Mouse (Mus musculus) cerebellum, adult 2 months (tissue): Measurements from ENCODE around the gene Sh3gl3.

Source experiments
- CTCF ChIP-seq: fragments of 200-500 bp; IDR thresholded peaks from 2 replicates; pipeline ENCODE4 v1.5.1; 2011; ENCODE audit warnings: low read depth, mild to moderate bottlenecking, control low read depth, low read length, moderate library complexity, borderline replicate concordance; ENCODE audit not compliant: insufficient read depth
- POLR2A ChIP-seq: fragments of 200-500 bp; IDR thresholded peaks from 2 replicates; pipeline ENCODE4 v1.6.1; 2011; ENCODE audit warnings: low read length, control low read depth, borderline replicate concordance; ENCODE audit not compliant: insufficient read depth

DNA sequence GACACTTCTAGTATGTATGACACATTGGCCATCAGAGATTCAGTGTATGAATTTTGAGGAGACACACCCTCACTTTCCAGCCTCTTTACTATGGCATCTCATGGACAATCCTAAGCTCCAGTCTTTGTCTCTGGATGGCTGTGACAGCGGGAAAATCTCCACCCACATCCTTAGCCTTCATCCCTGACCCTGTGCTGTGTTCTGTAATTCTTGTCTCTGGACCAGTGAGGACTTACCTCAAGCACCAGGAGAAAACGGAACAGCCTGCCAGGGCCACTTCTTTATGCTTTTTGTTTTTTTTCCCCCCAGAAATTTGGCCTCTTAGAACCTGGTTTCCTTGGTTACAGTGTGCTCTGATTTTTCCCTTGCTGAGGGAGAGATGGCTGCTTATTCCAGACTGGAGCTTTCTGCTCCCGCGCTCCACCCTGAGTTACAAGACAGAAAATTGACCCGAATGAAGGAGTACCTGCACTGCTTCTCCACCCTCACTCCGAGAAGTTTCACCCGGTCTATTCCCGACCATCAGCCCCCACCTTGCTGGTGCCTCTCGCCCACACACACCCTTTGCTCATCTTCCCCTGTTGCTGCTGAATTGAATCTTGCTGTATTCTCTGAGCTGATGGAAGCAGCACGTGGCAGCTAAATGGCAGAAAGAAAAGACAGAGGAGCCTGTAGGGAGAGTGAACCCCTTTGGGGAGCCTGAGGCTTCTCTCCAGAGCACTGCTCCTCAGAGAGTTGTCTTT is 75.5 kb downstream of the Sh3gl3 start:
- no peak for TF ChIP-seq CTCF
- TF ChIP-seq POLR2A: no peak
